Mouse (Mus musculus) MEL (cell line): Measurements from ENCODE around the gene Xpot.

Source experiments
- CTCF ChIP-seq, 3 experiments: IDR thresholded peaks in 2 of 3; conservative IDR thresholded peaks in 1 of 3; 2 replicates each; pipeline ENCODE4 v1.5.1; 2011 to 2012; ENCODE audit warnings: low read length in 3 of 3, low read depth in 2 of 3, mild to moderate bottlenecking in 2 of 3, improper control_type of control experiment in 1 of 3, inconsistent platforms in 1 of 3, mixed read lengths in 1 of 3, moderate library complexity in 1 of 3; ENCODE audit not compliant: control insufficient read depth in 1 of 3, insufficient read depth in 1 of 3, poor library complexity in 1 of 3, severe bottlenecking in 1 of 3
- E2F4 ChIP-seq: IDR thresholded peaks from 2 replicates; pipeline ENCODE4 v1.6.1; 2011; ENCODE audit warnings: low read depth, low read length, improper control_type of control experiment, borderline replicate concordance
- HCFC1 ChIP-seq: IDR thresholded peaks from 2 replicates; pipeline ENCODE4 v1.6.1; 2012; ENCODE audit warnings: low read depth, mild to moderate bottlenecking, inconsistent platforms, low read length, improper control_type of control experiment, moderate library complexity
- KAT2A ChIP-seq: conservative IDR thresholded peaks from 2 replicates; pipeline ENCODE4 v1.6.1; 2012; ENCODE audit warnings: low read depth, low read length, improper control_type of control experiment, inconsistent platforms
- MAX ChIP-seq: IDR thresholded peaks from 2 replicates; pipeline ENCODE4 v1.6.1; 2011; ENCODE audit warnings: low read length, improper control_type of control experiment
- MXI1 ChIP-seq: IDR thresholded peaks from 2 replicates; pipeline ENCODE4 v1.6.1; 2011; ENCODE audit warnings: mild to moderate bottlenecking, low read depth, low read length, improper control_type of control experiment
- MYB ChIP-seq: IDR thresholded peaks from 2 replicates; pipeline ENCODE4 v1.6.1; 2011; ENCODE audit warnings: mild to moderate bottlenecking, low read depth, low read length, improper control_type of control experiment
- NRF1 ChIP-seq: IDR thresholded peaks from 2 replicates; pipeline ENCODE4 v1.6.1; 2014; ENCODE audit warnings: low read depth, mild to moderate bottlenecking, inconsistent platforms, low read length, improper control_type of control experiment, moderate library complexity; ENCODE audit not compliant: poor library complexity, insufficient read depth, severe bottlenecking
- POLR2A ChIP-seq, 2 experiments: IDR thresholded peaks; 2 replicates each; pipeline ENCODE4 v1.6.1; 2011 to 2012; ENCODE audit warnings: low read length in 2 of 2, mild to moderate bottlenecking in 2 of 2, control low read depth in 1 of 2, improper control_type of control experiment in 1 of 2, low read depth in 1 of 2, moderate library complexity in 1 of 2; ENCODE audit not compliant: control insufficient read depth in 1 of 2, insufficient read depth in 1 of 2, poor library complexity in 1 of 2
- SIN3A ChIP-seq: IDR thresholded peaks from 2 replicates; pipeline ENCODE4 v1.6.1; 2012; ENCODE audit warnings: low read length, improper control_type of control experiment, inconsistent platforms
- TCF12 ChIP-seq: IDR thresholded peaks from 2 replicates; pipeline ENCODE4 v1.6.1; 2014; ENCODE audit warnings: low read depth, mild to moderate bottlenecking, inconsistent platforms, low read length, improper control_type of control experiment, moderate library complexity
- UBTF ChIP-seq: IDR thresholded peaks from 2 replicates; pipeline ENCODE4 v1.6.1; 2012; ENCODE audit warnings: low read depth, mild to moderate bottlenecking, inconsistent platforms, low read length, improper control_type of control experiment, moderate library complexity, borderline replicate concordance; ENCODE audit not compliant: insufficient read depth
- USF1 ChIP-seq: IDR thresholded peaks from 2 replicates; pipeline ENCODE4 v1.6.1; 2014; ENCODE audit warnings: low read depth, mild to moderate bottlenecking, inconsistent platforms, low read length, improper control_type of control experiment, moderate library complexity
- ZC3H11A ChIP-seq: IDR thresholded peaks from 2 replicates; pipeline ENCODE4 v1.6.1; 2012; ENCODE audit warnings: low read depth, mild to moderate bottlenecking, inconsistent platforms, low read length, improper control_type of control experiment

DNA sequence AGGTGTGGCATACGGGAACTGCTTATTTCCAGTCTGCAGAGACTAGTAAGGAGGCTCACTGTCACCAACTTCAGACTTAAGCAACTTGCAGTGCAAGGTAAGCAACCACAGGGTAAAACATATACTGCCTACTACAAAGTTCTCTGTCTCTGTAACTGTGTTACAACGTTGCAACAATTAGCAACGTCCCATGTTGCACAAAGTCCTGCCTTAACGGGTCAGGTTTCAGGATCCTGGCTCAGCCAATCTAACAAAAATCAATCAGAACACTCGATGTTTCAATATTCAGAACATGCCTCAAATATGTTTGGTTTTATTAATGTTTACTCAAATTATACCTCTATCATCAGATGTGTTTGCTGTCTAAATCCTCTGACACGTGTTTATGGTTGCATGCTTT lies 3.7 kb downstream of the Xpot start:
- no peak for TF ChIP-seq MYB
- no peak for TF ChIP-seq POLR2A (IDR thresholded peaks at IDR 0.05; ENCODE audit: control insufficient read depth in 1 of 2, insufficient read depth in 1 of 2, low read depth in 1 of 2, low read length in 2 of 2, poor library complexity in 1 of 2)
- TF ChIP-seq CTCF (IDR thresholded peaks at IDR 0.05 in 2 of 3, conservative IDR thresholded peaks at IDR 0.05 in 1 of 3; ENCODE audit: control insufficient read depth in 1 of 3, insufficient read depth in 1 of 3, low read depth in 2 of 3, low read length in 3 of 3, poor library complexity in 1 of 3, severe bottlenecking in 1 of 3): no peak
- TF ChIP-seq TCF12: no peak
- no peak for TF ChIP-seq NRF1
- no peak for TF ChIP-seq USF1
- no peak for TF ChIP-seq UBTF
- no peak for TF ChIP-seq ZC3H11A
- no peak for TF ChIP-seq HCFC1
- TF ChIP-seq KAT2A: no peak
- TF ChIP-seq SIN3A: no peak
- no peak for TF ChIP-seq MXI1
- no peak for TF ChIP-seq E2F4
- TF ChIP-seq MAX: no peak
